ENCODE assay signal across 28 mouse cellular contexts in genomic region chr9:83083790-83084469, GRCm38 (mm10).
DNase-seq lines count a peak whose midpoint lies in the region; ATAC-seq and TF ChIP-seq lines count a peak whose summit lies in the region.
"Had no signal": no experiment of that assay in that cellular context is flagged by ENCODE, and none has a peak within 500 bp of the region (broad histone marks: within the 10 kb centered on the region; RNA-seq: fewer than 3 reads in every experiment).

No protein-coding gene starts in this region.

- H3K36me3 ChIP-seq in kidney, adult 2 months (ENCODE audit: control insufficient read depth, insufficient read depth, low read length) = no peaks in the 10 kb centered on the region
- no peaks in the 10 kb centered on the region for H3K36me3 ChIP-seq in kidney, embryonic 16.5 days (ENCODE audit: insufficient read depth, low read length)
- no peaks in the 10 kb centered on the region for H3K36me3 ChIP-seq in limb, embryonic 10.5 days
- H3K36me3 ChIP-seq: hindbrain, embryonic 13.5 days; liver, embryonic 15.5 days; lung, embryonic 15.5 days; midbrain, embryonic 12.5 days; neural tube, embryonic 13.5 days had no signal

- H3K27ac ChIP-seq in kidney, adult 2 months (ENCODE audit: insufficient read depth, low read depth, low read length) = no peak overlapping the region
- peak overlapping the region; percentile 15; the same call in 1 of the 2 replicates for H3K27ac ChIP-seq in kidney, embryonic 16.5 days (ENCODE audit: low read length)
- H3K27ac ChIP-seq in limb, embryonic 10.5 days = peak overlapping the region; percentile 70
- H3K27ac ChIP-seq: hindbrain, embryonic 13.5 days; liver, embryonic 15.5 days; lung, embryonic 15.5 days; midbrain, embryonic 12.5 days; neural tube, embryonic 13.5 days had no signal

- no peak overlapping the region for H3K9ac ChIP-seq in kidney, embryonic 16.5 days (replicated peaks; ENCODE audit: low read length)
- H3K9ac ChIP-seq: hindbrain, embryonic 13.5 days; liver, embryonic 15.5 days; lung, embryonic 15.5 days; midbrain, embryonic 12.5 days; neural tube, embryonic 13.5 days had no signal

- TF ChIP-seq POLR2A in kidney, adult 2 months (IDR thresholded peaks at IDR 0.05; ENCODE audit: low read depth, low read length) = no peak

- peak; percentile 23 for DNase-seq in kidney, adult 2 months
- no peak for DNase-seq in kidney, adult 9 months
- peak; percentile 60 for DNase-seq in embryo, embryonic 11 days
- DNase-seq in limb, embryonic 10.5 days (ENCODE audit: low spot score) = peak; percentile 48
- no peak for DNase-seq in urinary bladder, postnatal 36 days (ENCODE audit: low spot score in 2 of 2)
- DNase-seq in adrenal gland, adult 18-20 months (ENCODE audit: low spot score in 2 of 2) = no peak
- DNase-seq in heart, adult 11 months = no peak
- DNase-seq: adrenal gland, postnatal 10 days; cerebellum, adult 11-12 months; cerebellum, postnatal 10 days; gastrocnemius, postnatal 10 days; heart, postnatal 4 days; layer of hippocampus, postnatal 36 days; left cerebral cortex, postnatal 4 days; lung, postnatal 36 days; thymus, postnatal 14 days had no signal

- H3K27me3 ChIP-seq in kidney, adult 2 months (replicated peaks; ENCODE audit: control insufficient read depth, insufficient read depth, low read length) = no peaks in the 10 kb centered on the region
- no peaks in the 10 kb centered on the region for H3K27me3 ChIP-seq in kidney, embryonic 16.5 days (ENCODE audit: insufficient read depth, low read length)
- H3K27me3 ChIP-seq in limb, embryonic 10.5 days (ENCODE audit: low read depth, poor library complexity, severe bottlenecking) = no peaks in the 10 kb centered on the region
- H3K27me3 ChIP-seq: CH12.LX; hindbrain, embryonic 13.5 days; liver, embryonic 15.5 days; lung, embryonic 15.5 days; midbrain, embryonic 12.5 days; neural tube, embryonic 13.5 days had no signal

- no peak for TF ChIP-seq CTCF in kidney, adult 2 months (conservative IDR thresholded peaks at IDR 0.05; ENCODE audit: insufficient read depth, insufficient read length, low read depth, low read length)

- H3K4me3 ChIP-seq in kidney, adult 2 months (ENCODE audit: insufficient read depth, low read depth, low read length) = no peak overlapping the region
- no peak overlapping the region for H3K4me3 ChIP-seq in kidney, embryonic 16.5 days (ENCODE audit: low read length)
- H3K4me3 ChIP-seq in limb, embryonic 10.5 days = no peak overlapping the region
- H3K4me3 ChIP-seq: erythroblast, embryonic 14.5 days; hindbrain, embryonic 13.5 days; liver, embryonic 15.5 days; lung, embryonic 15.5 days; midbrain, embryonic 12.5 days; neural tube, embryonic 13.5 days had no signal

- no peaks in the 10 kb centered on the region for H3K4me1 ChIP-seq in kidney, adult 2 months (ENCODE audit: control insufficient read depth, insufficient read depth, low read length)
- no peaks in the 10 kb centered on the region for H3K4me1 ChIP-seq in kidney, embryonic 16.5 days (ENCODE audit: insufficient read depth, low read length)
- H3K4me1 ChIP-seq in limb, embryonic 10.5 days = peaks cover 29% of the 10 kb centered on the region
- H3K4me1 ChIP-seq: liver, embryonic 15.5 days; lung, embryonic 15.5 days; midbrain, embryonic 12.5 days; neural tube, embryonic 13.5 days had no signal

- no peak overlapping the region for H3K4me2 ChIP-seq in kidney, embryonic 16.5 days (replicated peaks; ENCODE audit: low read depth, low read length)
- H3K4me2 ChIP-seq: heart, embryonic 11.5 days; hindbrain, embryonic 13.5 days; liver, embryonic 15.5 days; lung, embryonic 15.5 days; midbrain, embryonic 12.5 days; neural tube, embryonic 13.5 days had no signal

- H3K9me3 ChIP-seq in kidney, embryonic 16.5 days (ENCODE audit: low read length) = no peaks in the 10 kb centered on the region
- H3K9me3 ChIP-seq in limb, embryonic 10.5 days (replicated peaks) = no peaks in the 10 kb centered on the region
- H3K9me3 ChIP-seq: hindbrain, embryonic 13.5 days; liver, embryonic 15.5 days; lung, embryonic 15.5 days; midbrain, embryonic 12.5 days; neural tube, embryonic 13.5 days had no signal

- WGBS in kidney, adult 2 months = 44% methylated on average over 7 of the region's 7 CpGs
- 45% methylated on average over 7 of the region's 7 CpGs for WGBS in kidney, embryonic 16.5 days
- WGBS in limb, embryonic 10.5 days = 36% methylated on average over 7 of the region's 7 CpGs

- ATAC-seq in kidney, embryonic 16.5 days (ENCODE audit: low FRiP score, low TSS enrichment) = peak; percentile 89
- ATAC-seq: activated CD4-positive, CD25-positive, alpha-beta regulatory T cell, adult 4 months; forebrain, embryonic 16.5 days; intestine, embryonic 16.5 days had no signal

Comparison
In these comparisons a context has a peak if more than half of its experiments do, and no peak if none do; other contexts are left out.
1. DNase-seq: peak in kidney, adult 2 months (single experiment), embryo, embryonic 11 days (single experiment) and limb, embryonic 10.5 days (single experiment); none in kidney, adult 9 months (single experiment), urinary bladder, postnatal 36 days (0 of 2), adrenal gland, adult 18-20 months (0 of 2) and heart, adult 11 months (single experiment).